ENCODE assay signal across 8 mouse cellular contexts in the genomic region with DNA sequence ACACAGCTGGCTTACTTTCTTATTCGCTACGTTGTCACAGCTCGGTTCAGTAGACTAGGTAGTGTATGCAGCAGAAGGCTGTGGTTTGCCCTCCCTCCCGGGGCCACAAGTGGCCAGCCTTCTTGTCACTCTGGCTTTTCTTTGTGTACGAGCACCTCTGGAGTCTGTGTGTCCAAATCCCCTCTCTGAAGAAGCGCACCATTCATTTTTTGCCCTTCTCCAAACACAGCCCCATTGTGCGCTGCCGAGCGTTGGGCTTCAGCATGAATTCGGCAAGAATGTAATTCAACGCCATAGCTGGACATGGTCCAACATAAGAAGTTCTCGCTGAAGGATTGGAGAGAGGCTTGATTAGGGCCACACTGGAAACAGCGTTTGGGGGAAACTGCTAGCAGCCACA. TPM values are rescaled to one million over a fixed set of nuclear protein-coding genes. Genes with fewer than 3 reads are reported as not detected.
A peak's percentile ranks its signal among the peaks of the same experiment; 100 is the strongest.
DNase-seq lines count a peak whose midpoint lies in the region; ATAC-seq lines count a peak whose summit lies in the region.

No protein-coding gene starts in this region.

- H3K4me2 ChIP-seq in hindbrain, embryonic 12.5 days (replicated peaks), result no peak overlapping the region; the same call in 1 of the 2 replicates
- no peak overlapping the region for H3K4me2 ChIP-seq in midbrain, embryonic 16.5 days (ENCODE audit: low read length)

- 74% methylated on average over 13 of the region's 13 CpGs for WGBS in heart, embryonic 10.5 days
- whole genome bisulfite sequencing in hindbrain, embryonic 12.5 days, result 42% methylated on average over 13 of the region's 13 CpGs
- 25% methylated on average over 13 of the region's 13 CpGs for WGBS in midbrain, embryonic 16.5 days

- no peak overlapping the region for H3K9ac ChIP-seq in hindbrain, embryonic 12.5 days
- no peak overlapping the region for H3K9ac ChIP-seq in midbrain, embryonic 16.5 days (ENCODE audit: low read depth, low read length)

- no peak overlapping the region for H3K27ac ChIP-seq in heart, embryonic 10.5 days
- 0 out of 2 replicates have a peak overlapping the region, but pooled peaks have one; percentile 17 for H3K27ac ChIP-seq in hindbrain, embryonic 12.5 days
- no peak overlapping the region for H3K27ac ChIP-seq in midbrain, embryonic 16.5 days (ENCODE audit: low read length)

- H3K9me3 ChIP-seq in heart, embryonic 10.5 days, result no peaks in the 10 kb centered on the region
- no peaks in the 10 kb centered on the region for H3K9me3 ChIP-seq in hindbrain, embryonic 12.5 days (replicated peaks)
- H3K9me3 ChIP-seq in midbrain, embryonic 16.5 days (replicated peaks; ENCODE audit: control insufficient read depth, low read length, poor library complexity, severe bottlenecking), result no peaks in the 10 kb centered on the region

- peak; percentile 16 for DNase-seq in heart, postnatal 4 days
- DNase-seq in heart, embryonic 10.5 days (ENCODE audit: low spot score), result no peak
- DNase-seq in embryo, embryonic 11 days, result peak; percentile 38
- no peak for DNase-seq in cerebellum, adult 9-10 months
- no peak for DNase-seq in cerebellum, postnatal 4 days (ENCODE audit: low spot score in 2 of 2)
- no peak for DNase-seq in frontal cortex, postnatal 25 days (ENCODE audit: low spot score in 2 of 2)

- no peaks in the 10 kb centered on the region; the same call in 1 of the 2 replicates for H3K4me1 ChIP-seq in heart, embryonic 10.5 days
- H3K4me1 ChIP-seq in hindbrain, embryonic 12.5 days, result peaks cover 4% of the 10 kb centered on the region; the same call in 1 of the 2 replicates
- H3K4me1 ChIP-seq in midbrain, embryonic 16.5 days (ENCODE audit: control insufficient read depth, insufficient read depth, low read length), result peaks cover 2% of the 10 kb centered on the region; the same call in 1 of the 2 replicates

- ATAC-seq in hindbrain, embryonic 12.5 days (ENCODE audit: low FRiP score), result peak; percentile 78
- 0 out of 2 replicates have a peak, but pooled peaks have one; percentile 71 for ATAC-seq in midbrain, embryonic 16.5 days

- H3K27me3 ChIP-seq in heart, embryonic 10.5 days (ENCODE audit: insufficient read depth, poor library complexity, severe bottlenecking), result no peaks in the 10 kb centered on the region
- no peaks in the 10 kb centered on the region for H3K27me3 ChIP-seq in hindbrain, embryonic 12.5 days
- no peaks in the 10 kb centered on the region; the same call in 1 of the 2 replicates for H3K27me3 ChIP-seq in midbrain, embryonic 16.5 days (ENCODE audit: control insufficient read depth, insufficient read depth, low read depth, low read length)

- H3K4me3 ChIP-seq in heart, embryonic 10.5 days, result no peak overlapping the region
- no peak overlapping the region for H3K4me3 ChIP-seq in hindbrain, embryonic 12.5 days
- no peak overlapping the region for H3K4me3 ChIP-seq in midbrain, embryonic 16.5 days (ENCODE audit: low read depth, low read length)

- no peaks in the 10 kb centered on the region for H3K36me3 ChIP-seq in heart, embryonic 10.5 days
- no peaks in the 10 kb centered on the region for H3K36me3 ChIP-seq in hindbrain, embryonic 12.5 days
- no peaks in the 10 kb centered on the region for H3K36me3 ChIP-seq in midbrain, embryonic 16.5 days (ENCODE audit: control insufficient read depth, insufficient read depth, low read length)

RNA-seq across cellular contexts. Expression of gene Kiz, which starts 45.0 kb away (rescaled TPM):
- 10 to 100 TPM; 34.7 to 40.7 TPM for total RNA-seq in heart, postnatal 4 days (2021)
- polyA plus RNA-seq in heart, embryonic 10.5 days (2016; fragmentation: Nextera tagmentation; extraction: Ambion mirVana), result 18.7 and 20.8 TPM in 2 replicates
- polyA plus RNA-seq in hindbrain, embryonic 12.5 days (2016; fragmentation: Nextera tagmentation; extraction: Ambion mirVana), result 27.6 and 33.2 TPM in 2 replicates
- polyA plus RNA-seq in midbrain, embryonic 16.5 days (2015; fragmentation: Nextera tagmentation; extraction: Ambion mirVana), result 27.9 and 28.3 TPM in 2 replicates

Comparison
In these comparisons a context has a peak if more than half of its experiments do, and no peak if none do; other contexts are left out.
1. DNase-seq: peak in heart, postnatal 4 days (single experiment) and embryo, embryonic 11 days (single experiment); none in heart, embryonic 10.5 days (single experiment), cerebellum, adult 9-10 months (single experiment), cerebellum, postnatal 4 days (0 of 2) and frontal cortex, postnatal 25 days (0 of 2).